Mouse (Mus musculus): Measurements from ENCODE around the gene Pou3f4.
"Not testable (repeated sequence)": the region's sequence is repeated elsewhere in the genome, so short reads cannot be mapped to it uniquely, and the experiment has no call there.

Pou3f4 gene

GRCm38 (mm10) chrX:110814151-110814571 lies at the start of gene Pou3f4:
Gene Pou3f4, plus strand, starts transcription at chrX:110814280.
- DNase-seq (ENCODE audit: inconsistent ontology term) = peak; percentile 66

GRCm38 (mm10) chrX:110765939-110766338 lies 48.1 kb upstream of the Pou3f4 start:
- no peak for DNase-seq (ENCODE audit: inconsistent ontology term)

GRCm38 (mm10) chrX:110774807-110775206 lies 39.3 kb upstream of the Pou3f4 start:
- DNase-seq (ENCODE audit: inconsistent ontology term) = not testable (repeated sequence)

GRCm38 (mm10) chrX:110802502-110802901 lies 11.6 kb upstream of the Pou3f4 start:
- no peak for DNase-seq (ENCODE audit: inconsistent ontology term)

GRCm38 (mm10) chrX:110810001-110810578 lies 4.0 kb upstream of the Pou3f4 start:
- no peak for DNase-seq (ENCODE audit: inconsistent ontology term)

- no peak for DNase-seq (ENCODE audit: inconsistent ontology term)
Measured at GRCm38 (mm10) chrX:110810753-110811506, 3.1 kb upstream of the Pou3f4 start.

- DNase-seq (ENCODE audit: inconsistent ontology term) = no peak
Measured at GRCm38 (mm10) chrX:110812071-110812470, 2.0 kb upstream of the Pou3f4 start.

- no peak for DNase-seq (ENCODE audit: inconsistent ontology term)
Measured at GRCm38 (mm10) chrX:110813401-110813800, 679 bp upstream of the Pou3f4 start.

- peak; percentile 4 for DNase-seq (ENCODE audit: inconsistent ontology term)
Measured at GRCm38 (mm10) chrX:110814592-110815548, 790 bp downstream of the Pou3f4 start.

- no peak for DNase-seq (ENCODE audit: inconsistent ontology term)
Measured at GRCm38 (mm10) chrX:110815549-110815930, 1.5 kb downstream of the Pou3f4 start.

- no peak for DNase-seq (ENCODE audit: inconsistent ontology term)
Measured at GRCm38 (mm10) chrX:110816609-110817008, 2.5 kb downstream of the Pou3f4 start.

GRCm38 (mm10) chrX:110817211-110817610 lies 3.1 kb downstream of the Pou3f4 start:
- DNase-seq (ENCODE audit: inconsistent ontology term) = no peak

GRCm38 (mm10) chrX:110837450-110837849 lies 23.4 kb downstream of the Pou3f4 start:
- no peak for DNase-seq (ENCODE audit: inconsistent ontology term)

GRCm38 (mm10) chrX:110851300-110851699 lies 37.2 kb downstream of the Pou3f4 start:
- DNase-seq (ENCODE audit: inconsistent ontology term) = no peak

Data from Muller cell, postnatal 12 days (primary cell).